ENCODE assay signal across 22 mouse cellular contexts in genomic region chr11:17591780-17592487, GRCm38 (mm10).
"Had no signal": no experiment of that assay in that cellular context is flagged by ENCODE, and none has a peak within 500 bp of the region (broad histone marks: within the 10 kb centered on the region; RNA-seq: fewer than 3 reads in every experiment).

No protein-coding gene starts in this region.

- H3K4me1 ChIP-seq: kidney, embryonic 15.5 days; liver, embryonic 13.5 days; megakaryocyte, embryonic 14.5 days; midbrain, embryonic 10.5 days; midbrain, embryonic 13.5 days; neural tube, embryonic 13.5 days had no signal

- DNase-seq: kidney, adult 11 months; kidney, adult 8-10 months; kidney, postnatal 10 days; kidney, postnatal 36 days; layer of hippocampus, postnatal 36 days; liver, embryonic 13.5 days; lung, postnatal 14 days; right cerebral cortex, adult 18-20 months; right cerebral cortex, postnatal 14 days; right cerebral cortex, postnatal 4 days; thymus, adult 2 months; thymus, postnatal 14 days; thymus, postnatal 4 days had no signal

- H3K36me3 ChIP-seq: kidney, embryonic 15.5 days; liver, embryonic 13.5 days; midbrain, embryonic 10.5 days; midbrain, embryonic 13.5 days; neural tube, embryonic 13.5 days had no signal

- H3K27me3 ChIP-seq: kidney, embryonic 15.5 days; liver, embryonic 13.5 days; megakaryocyte, embryonic 14.5 days; midbrain, embryonic 13.5 days; neural tube, embryonic 13.5 days had no signal

- ATAC-seq: midbrain, embryonic 13.5 days; midbrain, embryonic 16.5 days had no signal

- H3K9ac ChIP-seq: kidney, embryonic 15.5 days; liver, embryonic 13.5 days; midbrain, embryonic 13.5 days; neural tube, embryonic 13.5 days had no signal

- H3K4me2 ChIP-seq: kidney, embryonic 15.5 days; liver, embryonic 13.5 days; midbrain, embryonic 13.5 days; neural tube, embryonic 13.5 days had no signal

- H3K27ac ChIP-seq: kidney, embryonic 15.5 days; left cerebral cortex, adult 2 months; liver, embryonic 13.5 days; midbrain, embryonic 10.5 days; midbrain, embryonic 13.5 days; neural tube, embryonic 13.5 days; stomach, postnatal 0 days had no signal

- H3K9me3 ChIP-seq: kidney, embryonic 15.5 days; liver, embryonic 13.5 days; megakaryocyte, embryonic 14.5 days; midbrain, embryonic 10.5 days; midbrain, embryonic 13.5 days; neural tube, embryonic 13.5 days had no signal

- H3K4me3 ChIP-seq: kidney, embryonic 15.5 days; left cerebral cortex, adult 2 months; liver, embryonic 13.5 days; megakaryocyte, embryonic 14.5 days; midbrain, embryonic 10.5 days; midbrain, embryonic 13.5 days; myocyte; neural tube, embryonic 13.5 days had no signal
